Mouse (Mus musculus) kidney, adult 2 months (tissue): ENCODE results near the gene Slc6a9.

Source experiments
- CTCF ChIP-seq: fragments of 200-500 bp; conservative IDR thresholded peaks from 2 replicates; pipeline ENCODE4 v1.5.1; 2011; ENCODE audit warnings: low read depth, mild to moderate bottlenecking, control low read depth, low read length, moderate library complexity, mixed read lengths; ENCODE audit not compliant: insufficient read depth, insufficient read length
- POLR2A ChIP-seq: fragments of 200-500 bp; IDR thresholded peaks from one replicate; pipeline ENCODE4 v1.6.1; 2011; ENCODE audit warnings: low read depth, low read length, control low read depth

DNA sequence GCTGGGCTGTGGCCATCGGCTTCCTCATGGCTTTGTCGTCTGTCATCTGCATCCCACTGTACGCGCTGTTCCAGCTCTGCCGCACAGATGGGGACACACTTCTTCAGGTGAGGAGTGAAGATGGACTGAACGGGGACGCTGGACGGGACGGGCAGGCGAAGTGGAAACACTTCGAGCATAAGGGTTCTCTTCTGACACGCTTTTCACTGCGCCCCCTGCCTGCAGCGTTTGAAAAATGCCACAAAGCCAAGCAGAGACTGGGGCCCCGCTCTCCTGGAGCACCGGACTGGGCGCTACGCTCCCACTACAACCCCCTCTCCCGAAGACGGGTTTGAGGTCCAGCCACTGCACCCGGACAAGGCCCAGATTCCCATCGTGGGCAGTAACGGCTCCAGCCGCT, 33.5 kb downstream of the Slc6a9 start:
- TF ChIP-seq POLR2A (no peak), CTCF (peak; percentile 71)
